Mouse (Mus musculus): ENCODE data around the gene Stk11.

The Stk11 gene

GRCm38 (mm10) chr10:80144159-80144558, 28.6 kb downstream of the Stk11 start:
- DNase-seq (ENCODE audit: low read depth, low spot score): no peak

GRCm38 (mm10) chr10:80144864-80145838, 29.5 kb downstream of the Stk11 start:
- no peak for DNase-seq (ENCODE audit: low read depth, low spot score)

GRCm38 (mm10) chr10:80145896-80146295, 30.3 kb downstream of the Stk11 start:
- no peak for DNase-seq (ENCODE audit: low read depth, low spot score)

GRCm38 (mm10) chr10:80146568-80147011, 31.0 kb downstream of the Stk11 start:
- DNase-seq (ENCODE audit: low read depth, low spot score): no peak

GRCm38 (mm10) chr10:80147146-80147718, 31.6 kb downstream of the Stk11 start:
- DNase-seq (ENCODE audit: low read depth, low spot score): no peak

GRCm38 (mm10) chr10:80147719-80148601, 32.4 kb downstream of the Stk11 start, which contains the start of gene Midn:
Gene Midn, plus strand, starts transcription at chr10:80148272.
- no peak for DNase-seq (ENCODE audit: low read depth, low spot score)

- peak; percentile 79 for DNase-seq (ENCODE audit: low read depth, low spot score)
Measured at GRCm38 (mm10) chr10:80148610-80149290, 33.1 kb downstream of the Stk11 start.

GRCm38 (mm10) chr10:80149291-80150225, 34.0 kb downstream of the Stk11 start:
- peak; percentile 80 for DNase-seq (ENCODE audit: low read depth, low spot score)

- DNase-seq (ENCODE audit: low read depth, low spot score): no peak
Measured at GRCm38 (mm10) chr10:80150226-80151210, 34.9 kb downstream of the Stk11 start.

- DNase-seq (ENCODE audit: low read depth, low spot score): no peak
Measured at GRCm38 (mm10) chr10:80151211-80152034, 35.8 kb downstream of the Stk11 start.

GRCm38 (mm10) chr10:80152071-80152872, 36.7 kb downstream of the Stk11 start:
- no peak for DNase-seq (ENCODE audit: low read depth, low spot score)

- DNase-seq (ENCODE audit: low read depth, low spot score): no peak
Measured at GRCm38 (mm10) chr10:80152873-80153260, 37.3 kb downstream of the Stk11 start.

GRCm38 (mm10) chr10:80153713-80154112, 38.1 kb downstream of the Stk11 start:
- DNase-seq (ENCODE audit: low read depth, low spot score): no peak

- DNase-seq (ENCODE audit: low read depth, low spot score): no peak
Measured at GRCm38 (mm10) chr10:80154384-80154783, 38.8 kb downstream of the Stk11 start.

GRCm38 (mm10) chr10:80155277-80155676, 39.7 kb downstream of the Stk11 start:
- no peak for DNase-seq (ENCODE audit: low read depth, low spot score)

GRCm38 (mm10) chr10:80156002-80156751, 40.6 kb downstream of the Stk11 start:
- DNase-seq (ENCODE audit: low read depth, low spot score): no peak

- no peak for DNase-seq (ENCODE audit: low read depth, low spot score)
Measured at GRCm38 (mm10) chr10:80156752-80157053, 41.1 kb downstream of the Stk11 start.
